Mouse (Mus musculus): ENCODE data around the gene Kpna4.

DNA sequence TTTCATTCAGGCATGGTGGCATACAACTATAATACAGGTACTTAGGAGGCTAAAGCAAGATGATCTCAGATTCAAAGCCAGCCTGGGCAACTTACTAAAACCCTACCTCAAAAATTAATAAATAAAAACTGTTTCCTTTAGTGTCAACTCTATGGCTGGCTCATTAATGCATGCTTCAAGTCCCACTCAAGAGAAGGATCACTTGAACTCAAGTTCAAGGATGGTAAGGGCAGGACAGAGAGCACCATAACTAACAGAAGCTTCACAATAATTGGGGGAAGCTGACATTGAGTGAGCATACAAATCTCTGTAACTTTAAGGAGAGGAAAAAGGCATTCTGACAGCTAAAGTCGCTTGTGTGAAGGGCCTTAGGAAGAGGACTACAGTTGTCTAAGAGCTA is 13.0 kb downstream of the Kpna4 start:
- TF ChIP-seq CTCF (IDR thresholded peaks at IDR 0.05; ENCODE audit: extremely low read depth, insufficient read length, insufficient replicate concordance, low read depth, low read length) (no peak), POLR2A (IDR thresholded peaks at IDR 0.05; ENCODE audit: low read depth, low read length) (no peak)
